Mouse (Mus musculus) subcutaneous adipose tissue, adult 2 months (tissue): ENCODE data around the gene Fam50b. TPM values are rescaled to one million over a fixed set of nuclear protein-coding genes. Genes with fewer than 3 reads are reported as not detected.

ENCODE experiments used
- polyA plus RNA-seq: library from polyadenylated mRNA; depleted of rRNA; stranded (reverse); fragments of >200 nt; gene quantifications from 2 replicates; pipeline ENCODE4 v1.2.3, GENCODE M21; 2012; ENCODE audit warnings: low replicate concordance; rRNA removed

The Fam50b gene
- not detected in 2 replicates for polyA plus RNA-seq

DNA sequence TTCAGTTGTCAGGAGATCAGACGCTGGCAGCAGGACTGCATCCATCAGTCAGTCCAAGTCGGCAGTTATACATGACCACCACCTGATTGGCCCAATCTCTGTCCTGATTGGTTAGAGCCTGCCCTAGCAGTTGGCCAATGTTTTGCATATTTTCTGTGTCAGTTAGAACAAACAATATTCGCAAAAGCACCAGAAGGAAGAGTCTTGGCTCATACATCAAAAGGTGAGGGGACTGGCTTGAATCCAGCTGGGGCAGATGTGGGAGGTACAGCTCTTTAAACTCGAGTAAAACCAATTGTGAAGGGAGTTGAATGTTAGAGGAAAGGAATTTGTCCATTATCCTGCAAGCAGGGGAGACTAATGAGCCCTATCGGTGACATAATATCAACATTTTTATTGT, at the start of gene Fam50b:
Gene Fam50b, plus strand, starts transcription at position 165 of the 400 bp plus-strand sequence.

Other genes with a start within 250 kb of the Fam50b start
- 11.7 and 44.0 TPM in 2 replicates for gene Pxdc1, start 81.4 kb upstream of the Fam50b start, polyA plus RNA-seq
- gene Prpf4b, start 140.5 kb downstream of the Fam50b start, polyA plus RNA-seq: 18.5 and 21.0 TPM in 2 replicates
- gene Fam217a, start 189.5 kb downstream of the Fam50b start, polyA plus RNA-seq: 0.42 and 1.9 TPM in 2 replicates
- not detected in 2 replicates for gene 4933417A18Rik, start 189.6 kb downstream of the Fam50b start, polyA plus RNA-seq
- gene Eci3, start 229.0 kb downstream of the Fam50b start, polyA plus RNA-seq: 3.2 and 11.1 TPM in 2 replicates